Mouse (Mus musculus): Measurements from ENCODE around the gene Vsig2.

Gene Vsig2

GRCm38 (mm10) chr9:37567019-37567418 is 28.0 kb downstream of the Vsig2 start:
- no peak overlapping the region for H3K4me3 ChIP-seq (replicated peaks; ENCODE audit: low read length)
- no peaks in the 10 kb centered on the region for H3K9me3 ChIP-seq (ENCODE audit: low read length)
- H3K27me3 ChIP-seq (ENCODE audit: insufficient read depth, low read length), result peaks cover 22% of the 10 kb centered on the region
- no peaks in the 10 kb centered on the region for H3K4me1 ChIP-seq (replicated peaks; ENCODE audit: low read depth, low read length)
- no peaks in the 10 kb centered on the region for H3K36me3 ChIP-seq (ENCODE audit: insufficient read depth, low read length)
- no peak for TF ChIP-seq POU5F1 (IDR thresholded peaks at IDR 0.05; ENCODE audit: borderline replicate concordance, low read length)
- TF ChIP-seq CTCF (conservative IDR thresholded peaks at IDR 0.05; ENCODE audit: low read length), result no peak
- no peak for TF ChIP-seq NANOG (IDR thresholded peaks at IDR 0.05; ENCODE audit: borderline replicate concordance, low read length)

DNA sequence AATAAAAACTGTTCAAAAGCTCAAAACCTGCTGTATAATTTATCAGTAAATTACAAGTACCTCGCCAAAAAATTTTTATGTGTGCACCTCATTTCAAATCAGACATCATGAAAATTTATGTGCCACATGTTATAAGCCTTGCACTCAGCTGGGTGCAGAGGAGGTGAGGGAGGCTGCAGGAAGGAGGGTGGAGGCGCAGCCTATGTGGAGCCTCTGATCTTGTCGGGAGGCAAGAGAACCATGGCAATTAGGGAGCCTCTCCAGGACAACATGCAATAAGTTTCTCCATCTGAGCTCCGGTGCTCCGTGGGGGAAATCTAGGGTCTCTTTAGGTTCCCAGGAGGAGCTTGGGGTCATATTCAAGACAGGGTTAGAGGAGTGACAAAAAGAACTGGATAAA is 28.4 kb downstream of the Vsig2 start:
- peaks cover 25% of the 10 kb centered on the region for H3K27me3 ChIP-seq (ENCODE audit: insufficient read depth, low read length)
- H3K36me3 ChIP-seq (ENCODE audit: insufficient read depth, low read length), result no peaks in the 10 kb centered on the region
- TF ChIP-seq NANOG (IDR thresholded peaks at IDR 0.05; ENCODE audit: borderline replicate concordance, low read length), result no peak
- TF ChIP-seq POU5F1 (IDR thresholded peaks at IDR 0.05; ENCODE audit: borderline replicate concordance, low read length), result no peak
- TF ChIP-seq CTCF (conservative IDR thresholded peaks at IDR 0.05; ENCODE audit: low read length), result no peak
- H3K9me3 ChIP-seq (ENCODE audit: low read length), result no peaks in the 10 kb centered on the region
- H3K4me3 ChIP-seq (replicated peaks; ENCODE audit: low read length), result no peak overlapping the region
- H3K4me1 ChIP-seq (replicated peaks; ENCODE audit: low read depth, low read length), result no peaks in the 10 kb centered on the region

DNA sequence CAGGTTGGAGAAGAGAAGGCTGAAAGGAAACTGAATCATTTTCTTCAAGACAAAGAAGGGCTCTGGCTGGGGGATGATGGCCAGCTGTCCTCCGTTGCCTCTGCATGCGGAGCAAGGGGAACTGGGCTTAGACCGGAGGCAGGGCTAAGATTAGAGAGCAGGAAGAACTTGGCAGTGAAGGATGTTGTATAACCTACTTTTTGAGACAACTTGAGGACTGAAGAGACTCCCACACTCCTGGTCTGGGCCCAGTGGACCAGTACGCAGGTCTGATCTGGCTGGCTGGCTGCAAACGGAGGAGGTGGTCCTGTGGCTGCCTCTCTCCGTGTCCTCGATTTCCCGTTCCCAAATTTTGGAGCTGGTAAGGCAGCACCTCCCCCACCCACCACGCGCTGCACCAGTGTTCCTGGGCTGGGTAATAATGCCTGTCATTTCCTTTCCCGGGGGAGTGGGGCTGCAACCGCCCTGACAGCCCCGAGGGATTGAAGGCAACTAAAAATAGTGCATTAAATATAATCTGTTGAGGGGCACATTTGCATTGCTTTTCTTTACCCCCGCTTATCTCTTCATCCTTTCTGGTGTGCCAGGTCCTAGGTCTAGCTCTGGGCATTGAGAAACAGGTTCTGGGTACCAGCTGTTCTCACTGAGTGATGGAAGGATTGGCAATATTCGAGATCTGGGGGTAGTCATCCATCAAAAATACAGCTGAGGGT is 29.0 kb downstream of the Vsig2 start:
- no peaks in the 10 kb centered on the region for H3K9me3 ChIP-seq (ENCODE audit: low read length)
- H3K4me3 ChIP-seq (replicated peaks; ENCODE audit: low read length), result no peak overlapping the region
- TF ChIP-seq NANOG (IDR thresholded peaks at IDR 0.05; ENCODE audit: borderline replicate concordance, low read length), result no peak
- H3K36me3 ChIP-seq (ENCODE audit: insufficient read depth, low read length), result no peaks in the 10 kb centered on the region
- H3K27me3 ChIP-seq (ENCODE audit: insufficient read depth, low read length), result peaks cover 30% of the 10 kb centered on the region
- no peaks in the 10 kb centered on the region for H3K4me1 ChIP-seq (replicated peaks; ENCODE audit: low read depth, low read length)

- Histone ChIP-seq H3K9me3 (ENCODE audit: low read length) (no peaks in the 10 kb centered on the region), H3K4me1 (replicated peaks; ENCODE audit: low read depth, low read length) (no peaks in the 10 kb centered on the region), H3K4me3 (replicated peaks; ENCODE audit: low read length) (no peak overlapping the region), H3K36me3 (ENCODE audit: insufficient read depth, low read length) (no peaks in the 10 kb centered on the region), H3K27me3 (ENCODE audit: insufficient read depth, low read length) (peaks cover 30% of the 10 kb centered on the region)
- TF ChIP-seq CTCF (conservative IDR thresholded peaks at IDR 0.05; ENCODE audit: low read length), result no peak
- no peak for TF ChIP-seq POU5F1 (IDR thresholded peaks at IDR 0.05; ENCODE audit: borderline replicate concordance, low read length)
- TF ChIP-seq NANOG (IDR thresholded peaks at IDR 0.05; ENCODE audit: borderline replicate concordance, low read length), result no peak
Measured at GRCm38 (mm10) chr9:37568605-37569214, 29.7 kb downstream of the Vsig2 start.

- Histone ChIP-seq H3K27me3 (ENCODE audit: insufficient read depth, low read length) (peaks cover 30% of the 10 kb centered on the region), H3K9me3 (ENCODE audit: low read length) (no peaks in the 10 kb centered on the region), H3K36me3 (ENCODE audit: insufficient read depth, low read length) (no peaks in the 10 kb centered on the region), H3K4me3 (replicated peaks; ENCODE audit: low read length) (no peak overlapping the region), H3K4me1 (replicated peaks; ENCODE audit: low read depth, low read length) (no peaks in the 10 kb centered on the region)
- TF ChIP-seq POU5F1 (IDR thresholded peaks at IDR 0.05; ENCODE audit: borderline replicate concordance, low read length) (no peak), CTCF (conservative IDR thresholded peaks at IDR 0.05; ENCODE audit: low read length) (no peak), NANOG (IDR thresholded peaks at IDR 0.05; ENCODE audit: borderline replicate concordance, low read length) (no peak)
Measured at GRCm38 (mm10) chr9:37569231-37569835, 30.3 kb downstream of the Vsig2 start.

- no peak for TF ChIP-seq CTCF (conservative IDR thresholded peaks at IDR 0.05; ENCODE audit: low read length)
- no peak for TF ChIP-seq NANOG (IDR thresholded peaks at IDR 0.05; ENCODE audit: borderline replicate concordance, low read length)
- TF ChIP-seq POU5F1 (IDR thresholded peaks at IDR 0.05; ENCODE audit: borderline replicate concordance, low read length), result no peak
- no peak overlapping the region for H3K4me3 ChIP-seq (replicated peaks; ENCODE audit: low read length)
Measured at GRCm38 (mm10) chr9:37572204-37572876, 33.3 kb downstream of the Vsig2 start.

DNA sequence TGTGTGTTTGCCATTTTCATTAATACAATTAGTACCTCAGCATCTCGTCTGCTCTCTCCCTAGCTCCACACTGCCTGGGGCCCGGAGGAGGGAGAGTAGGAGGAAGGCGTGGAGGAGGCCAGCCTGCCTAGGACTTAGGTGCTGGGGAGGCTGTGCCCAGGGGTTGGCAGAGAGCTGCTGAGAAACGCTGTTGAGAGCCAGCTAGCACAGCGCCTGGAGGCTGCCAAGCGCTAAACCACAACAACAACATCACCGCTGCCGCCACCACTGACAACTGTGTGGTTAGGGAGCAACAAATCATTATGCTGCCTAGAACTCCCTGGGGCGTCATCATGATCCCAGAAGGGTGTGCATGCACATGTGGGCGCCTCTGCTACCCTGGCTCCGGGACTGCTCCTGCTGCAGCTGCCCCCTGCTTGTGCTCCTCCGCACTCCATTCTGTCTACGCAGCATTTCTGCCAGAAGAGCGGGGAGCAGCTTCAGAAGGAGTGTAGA is 37.4 kb downstream of the Vsig2 start:
- Histone ChIP-seq H3K9me3 (ENCODE audit: low read length) (no peaks in the 10 kb centered on the region), H3K4me1 (replicated peaks; ENCODE audit: low read depth, low read length) (peaks cover 8% of the 10 kb centered on the region), H3K27me3 (ENCODE audit: insufficient read depth, low read length) (peaks cover 9% of the 10 kb centered on the region), H3K4me3 (replicated peaks; ENCODE audit: low read length) (peak overlapping the region; percentile 59), H3K36me3 (ENCODE audit: insufficient read depth, low read length) (no peaks in the 10 kb centered on the region)
- no peak for TF ChIP-seq CTCF (conservative IDR thresholded peaks at IDR 0.05; ENCODE audit: low read length)
- TF ChIP-seq POU5F1 (IDR thresholded peaks at IDR 0.05; ENCODE audit: borderline replicate concordance, low read length), result no peak
- TF ChIP-seq NANOG (IDR thresholded peaks at IDR 0.05; ENCODE audit: borderline replicate concordance, low read length), result no peak

More at GRCm38 (mm10) chr9:37572204-37572876, 33.3 kb downstream of the Vsig2 start:
- H3K9me3 ChIP-seq (ENCODE audit: low read length), result no peaks in the 10 kb centered on the region
- peaks cover 23% of the 10 kb centered on the region for H3K27me3 ChIP-seq (ENCODE audit: insufficient read depth, low read length)
- H3K4me1 ChIP-seq (replicated peaks; ENCODE audit: low read depth, low read length), result peaks cover 8% of the 10 kb centered on the region
- H3K36me3 ChIP-seq (ENCODE audit: insufficient read depth, low read length), result no peaks in the 10 kb centered on the region

- no peaks in the 10 kb centered on the region for H3K27me3 ChIP-seq (ENCODE audit: insufficient read depth, low read length)
- no peaks in the 10 kb centered on the region for H3K4me1 ChIP-seq (replicated peaks; ENCODE audit: low read depth, low read length)
- TF ChIP-seq NANOG (IDR thresholded peaks at IDR 0.05; ENCODE audit: borderline replicate concordance, low read length), result no peak
- TF ChIP-seq POU5F1 (IDR thresholded peaks at IDR 0.05; ENCODE audit: borderline replicate concordance, low read length), result no peak
- no peak for TF ChIP-seq CTCF (conservative IDR thresholded peaks at IDR 0.05; ENCODE audit: low read length)
- H3K36me3 ChIP-seq (ENCODE audit: insufficient read depth, low read length), result no peaks in the 10 kb centered on the region
- H3K4me3 ChIP-seq (replicated peaks; ENCODE audit: low read length), result no peak overlapping the region
- no peaks in the 10 kb centered on the region for H3K9me3 ChIP-seq (ENCODE audit: low read length)
Measured at GRCm38 (mm10) chr9:37583594-37583993, 44.5 kb downstream of the Vsig2 start.
